Mouse (Mus musculus): ENCODE data around the gene Kcna10.

Gene Kcna10

GRCm38 (mm10) chr3:107239607-107240006, 56.8 kb downstream of the Kcna10 start, which contains the start of gene Prok1:
TSS of gene Prok1 (minus strand) at chr3:107239707.
- CTCF ChIA-PET: no interaction called here

GRCm38 (mm10) chr3:107241389-107242094, 58.7 kb downstream of the Kcna10 start:
- CTCF ChIA-PET: no interaction called here
